Mouse (Mus musculus): ENCODE results near the gene Tmem54.

Gene Tmem54

DNA sequence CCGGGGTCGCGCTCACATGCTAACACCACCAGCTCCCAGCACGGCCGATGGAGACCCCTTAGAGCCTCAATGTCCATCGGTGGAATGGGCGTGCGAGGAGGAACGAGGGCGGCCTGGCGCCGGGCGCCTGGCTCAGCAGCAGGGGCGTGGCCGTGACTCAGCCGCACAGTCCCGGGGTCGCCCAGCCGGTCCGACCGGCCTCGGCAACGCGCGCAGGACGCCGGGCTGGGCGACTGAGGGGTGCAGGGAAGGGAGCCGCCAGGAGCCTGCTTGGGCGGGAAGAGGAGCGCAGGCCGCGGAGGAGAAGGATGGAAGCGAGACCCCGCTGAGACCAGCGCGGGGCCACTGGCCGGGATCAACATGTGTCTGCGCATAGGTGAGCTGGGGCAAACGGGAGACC lies at the start of gene Tmem54:
Gene Tmem54, plus strand, starts transcription at position 193 of the 400 bp plus-strand sequence.
- in situ Hi-C loops (cut with MboI; ENCODE audit: low pct_unique_long_range_greater_than_20kb in 1 of 2, low sequenced_read_pairs in 2 of 2, unreplicated experiment in 1 of 2) = no loop called here

DNA sequence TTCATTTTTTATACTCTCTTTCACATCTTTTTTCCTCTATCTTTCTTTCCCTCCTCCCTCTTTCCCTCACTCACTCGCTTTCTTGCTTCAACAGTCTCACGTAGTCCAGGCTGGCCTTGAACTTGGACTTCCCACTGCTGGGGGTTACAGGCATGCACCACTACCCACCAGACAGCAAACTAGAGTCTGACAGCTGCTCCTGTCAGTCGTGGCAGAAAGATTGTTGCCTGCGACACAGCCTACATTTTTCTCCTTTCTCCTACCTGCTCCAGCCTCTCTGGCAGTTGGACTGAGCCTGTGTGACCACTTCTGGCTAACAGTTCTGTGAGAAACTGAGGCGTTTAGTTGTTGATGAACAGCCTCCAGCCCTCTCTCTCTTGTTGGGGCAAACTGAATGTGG lies 49.8 kb upstream of the Tmem54 start:
- in situ Hi-C loops (cut with MboI; ENCODE audit: low pct_unique_long_range_greater_than_20kb in 1 of 2, low sequenced_read_pairs in 2 of 2, unreplicated experiment in 1 of 2) = no loop called here

DNA sequence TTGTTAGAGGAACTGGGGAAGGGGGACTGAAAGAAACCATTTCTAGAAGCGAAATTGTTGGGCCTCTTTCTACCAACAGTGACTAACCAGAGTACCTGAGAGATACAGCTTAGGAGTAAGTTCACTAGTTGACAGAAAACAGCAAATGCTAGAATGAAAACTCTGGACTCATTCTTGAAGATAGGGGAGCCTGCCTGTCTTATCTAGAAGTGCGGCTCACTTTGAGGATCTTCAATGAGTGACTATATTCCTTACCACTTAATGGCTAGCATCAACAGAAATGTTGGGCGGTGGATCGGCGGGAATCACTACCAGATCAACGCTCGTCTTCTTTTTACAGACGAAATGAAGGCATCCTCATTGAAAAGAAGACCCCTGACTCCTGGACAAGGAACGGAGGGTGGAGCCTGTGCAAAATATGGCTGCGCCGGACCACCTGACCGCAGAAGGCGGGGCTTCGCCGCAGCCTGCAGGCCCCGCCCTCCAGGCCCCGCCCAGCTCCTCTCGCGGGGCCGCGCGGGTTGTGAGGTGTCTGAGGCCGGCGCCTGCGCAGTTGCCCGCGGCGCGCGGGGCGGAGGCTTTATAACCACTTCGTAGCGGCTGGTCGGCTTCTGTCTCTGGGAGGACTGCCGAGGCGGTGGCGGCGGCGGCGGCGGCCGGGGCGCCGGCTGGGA lies 47.7 kb upstream of the Tmem54 start:
- in situ Hi-C loops (cut with MboI; ENCODE audit: low pct_unique_long_range_greater_than_20kb in 1 of 2, low sequenced_read_pairs in 2 of 2, unreplicated experiment in 1 of 2) = no loop called here

DNA sequence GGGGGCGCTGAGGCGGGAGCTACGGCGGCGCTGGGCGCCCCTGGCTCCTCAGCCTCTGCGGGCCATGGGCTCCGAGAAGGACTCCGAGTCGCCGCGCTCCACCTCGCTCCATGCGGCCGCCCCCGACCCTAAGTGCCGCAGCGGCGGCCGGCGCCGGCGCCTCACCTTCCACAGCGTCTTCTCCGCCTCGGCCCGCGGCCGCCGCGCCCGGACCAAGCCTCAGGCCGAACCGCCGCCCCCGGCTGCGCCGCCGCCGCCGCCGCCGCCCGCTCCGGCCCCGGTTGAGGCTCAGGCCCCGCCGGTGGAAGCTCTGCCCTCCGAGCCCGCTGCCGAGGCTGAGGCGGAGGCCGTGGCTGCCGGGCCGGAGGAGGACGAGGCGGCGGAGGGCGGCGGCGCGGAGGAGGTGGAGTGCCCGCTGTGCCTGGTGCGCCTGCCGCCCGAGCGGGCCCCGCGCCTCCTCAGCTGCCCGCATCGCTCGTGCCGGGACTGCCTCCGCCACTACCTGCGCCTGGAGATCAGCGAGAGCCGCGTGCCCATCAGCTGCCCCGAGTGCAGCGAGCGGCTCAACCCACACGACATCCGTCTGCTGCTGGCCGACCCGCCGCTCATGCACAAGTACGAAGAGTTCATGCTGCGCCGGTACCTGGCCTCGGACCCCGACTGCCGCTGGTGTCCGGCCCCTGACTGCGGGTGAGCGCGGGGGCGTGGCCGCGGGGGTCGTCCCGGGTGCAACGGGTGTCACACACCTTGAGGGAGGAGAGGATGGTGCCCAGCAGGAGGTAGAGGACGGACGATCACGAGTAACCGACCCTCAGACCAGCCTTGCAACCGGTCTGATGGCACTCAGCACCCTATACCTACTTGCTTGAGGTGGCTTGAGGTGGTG lies 46.9 kb upstream of the Tmem54 start, which contains the start of gene Rnf19b:
Gene Rnf19b, plus strand, starts transcription at position 65 of the 886 bp plus-strand sequence.
- in situ Hi-C loops (cut with MboI; ENCODE audit: low pct_unique_long_range_greater_than_20kb in 1 of 2, low sequenced_read_pairs in 2 of 2, unreplicated experiment in 1 of 2) = no loop called here

DNA sequence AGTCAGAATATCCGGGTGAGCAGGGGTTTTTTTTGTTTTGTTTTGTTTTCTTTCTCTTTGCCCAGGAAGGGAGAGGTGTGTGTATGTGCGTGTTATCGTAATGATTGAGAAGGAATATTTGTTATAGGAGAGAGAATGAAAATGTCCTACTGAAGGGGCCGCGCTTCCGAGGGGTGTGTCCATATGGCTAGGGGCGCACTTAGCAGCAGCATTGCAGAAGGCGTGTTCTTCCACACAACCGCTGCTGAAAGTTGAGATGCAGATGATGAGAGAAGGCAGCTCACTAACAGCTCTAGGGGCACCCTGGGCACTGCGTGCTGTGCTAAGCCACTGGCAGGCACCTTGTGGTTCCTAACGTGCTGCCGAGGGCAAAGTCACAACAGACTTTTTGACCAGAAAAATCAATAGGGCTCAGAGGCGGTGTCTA lies 46.2 kb upstream of the Tmem54 start:
- in situ Hi-C loops (cut with MboI; ENCODE audit: low pct_unique_long_range_greater_than_20kb in 1 of 2, low sequenced_read_pairs in 2 of 2, unreplicated experiment in 1 of 2) = no loop called here

DNA sequence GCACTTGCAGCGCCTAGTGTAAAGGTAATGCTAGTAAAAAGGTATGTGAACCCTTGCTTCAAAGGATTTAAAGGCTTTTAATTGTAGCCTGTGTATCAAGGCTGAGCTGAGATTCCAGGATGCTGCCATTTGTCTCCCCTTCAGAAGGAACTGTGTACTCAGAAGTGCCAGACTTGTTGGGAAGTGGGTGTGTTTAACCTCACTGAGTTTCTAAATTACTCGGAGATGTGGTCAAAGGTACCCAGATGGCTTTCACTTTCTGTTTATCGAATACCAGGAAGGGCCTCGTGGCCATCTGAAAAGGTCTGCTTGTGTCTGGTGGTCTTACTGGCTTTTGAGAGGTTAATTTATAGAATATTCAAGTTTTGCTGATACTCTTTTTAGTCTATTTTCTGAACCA lies 45.4 kb upstream of the Tmem54 start:
- in situ Hi-C loops (cut with MboI; ENCODE audit: low pct_unique_long_range_greater_than_20kb in 1 of 2, low sequenced_read_pairs in 2 of 2, unreplicated experiment in 1 of 2) = no loop called here

DNA sequence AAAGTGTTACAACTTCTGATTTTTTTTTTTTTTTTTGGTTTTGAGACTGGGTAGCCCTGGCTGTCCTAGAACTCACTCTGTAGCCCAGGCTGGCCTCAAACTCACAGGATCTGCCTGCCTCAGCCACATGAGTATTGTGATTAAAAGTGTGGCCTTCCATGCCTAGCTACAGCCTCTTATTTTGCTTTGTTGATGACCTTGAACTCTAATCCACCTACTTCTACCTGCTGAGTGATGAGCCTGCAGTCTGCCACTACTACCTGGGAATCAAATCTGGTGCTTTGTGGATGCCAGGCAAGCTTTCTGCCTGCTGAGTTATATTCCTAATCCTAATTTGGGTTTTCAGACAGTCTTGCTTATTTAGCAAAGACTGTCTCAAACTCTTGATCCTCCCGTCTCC lies 43.9 kb upstream of the Tmem54 start:
- in situ Hi-C loops (cut with MboI; ENCODE audit: low pct_unique_long_range_greater_than_20kb in 1 of 2, low sequenced_read_pairs in 2 of 2, unreplicated experiment in 1 of 2) = no loop called here

DNA sequence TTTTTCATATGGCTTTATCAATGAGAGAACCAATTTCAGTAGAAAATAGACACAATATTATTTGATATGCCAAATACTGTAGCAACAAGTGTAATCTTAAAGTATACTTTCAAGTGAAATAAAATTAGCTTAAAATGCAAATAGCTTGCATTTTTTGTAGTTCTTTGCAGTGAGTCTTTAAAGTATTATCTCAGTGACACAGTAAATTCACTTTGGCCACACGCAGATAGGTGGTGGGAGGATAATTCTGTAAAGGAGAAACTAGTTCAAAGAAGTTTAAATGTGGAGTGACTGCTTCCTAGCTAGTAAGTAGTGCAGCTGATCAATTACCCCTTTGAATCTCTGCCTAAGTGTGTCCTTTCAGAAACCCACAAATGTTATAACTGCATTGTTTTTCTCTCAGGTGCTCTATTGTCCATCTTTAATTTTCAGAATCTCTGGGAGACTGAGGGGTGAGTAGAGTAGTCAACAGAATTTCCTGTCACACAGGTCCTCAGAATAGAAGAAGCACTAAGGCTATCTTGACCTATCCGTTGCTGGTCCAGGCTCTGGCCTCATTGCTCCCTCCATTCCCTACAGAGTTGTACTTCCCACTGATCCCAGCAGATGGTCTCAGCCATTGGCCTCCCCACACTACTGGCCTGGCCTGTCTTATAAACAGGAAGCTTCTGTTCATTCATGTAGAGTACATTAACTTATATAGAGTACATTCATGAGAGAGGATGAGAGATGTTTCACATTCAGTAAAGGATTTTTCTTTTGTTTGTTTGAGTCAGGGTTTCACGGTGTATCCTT lies 42.9 kb upstream of the Tmem54 start:
- in situ Hi-C loops (cut with MboI; ENCODE audit: low pct_unique_long_range_greater_than_20kb in 1 of 2, low sequenced_read_pairs in 2 of 2, unreplicated experiment in 1 of 2) = no loop called here

DNA sequence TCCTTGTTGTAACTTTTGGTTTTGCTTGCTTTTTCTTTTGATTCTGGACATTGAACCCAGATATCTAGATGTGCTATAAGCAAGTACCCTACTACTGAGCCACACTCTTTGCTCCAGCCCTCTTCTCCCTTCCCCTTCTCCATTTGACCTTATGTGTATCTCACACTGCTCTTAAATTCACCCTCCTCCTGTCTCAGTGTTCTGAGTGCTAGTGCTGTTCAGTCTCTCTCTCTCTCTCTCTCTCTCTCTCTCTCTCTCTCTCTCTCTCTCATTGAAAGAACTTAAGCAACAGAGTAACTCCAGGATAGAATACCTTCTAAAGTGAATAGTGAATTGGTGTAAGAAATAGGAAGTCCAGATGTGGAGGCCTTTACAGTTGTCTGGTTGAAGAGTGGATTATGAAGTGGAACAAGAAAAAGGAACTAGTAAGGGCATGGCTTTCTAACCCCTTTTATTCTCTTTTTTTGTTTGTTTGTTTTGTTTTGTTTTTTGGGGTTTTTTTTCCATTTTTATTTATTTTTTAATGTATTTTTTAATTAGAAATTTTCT lies 39.6 kb upstream of the Tmem54 start:
- in situ Hi-C loops (cut with MboI; ENCODE audit: low pct_unique_long_range_greater_than_20kb in 1 of 2, low sequenced_read_pairs in 2 of 2, unreplicated experiment in 1 of 2) = no loop called here

DNA sequence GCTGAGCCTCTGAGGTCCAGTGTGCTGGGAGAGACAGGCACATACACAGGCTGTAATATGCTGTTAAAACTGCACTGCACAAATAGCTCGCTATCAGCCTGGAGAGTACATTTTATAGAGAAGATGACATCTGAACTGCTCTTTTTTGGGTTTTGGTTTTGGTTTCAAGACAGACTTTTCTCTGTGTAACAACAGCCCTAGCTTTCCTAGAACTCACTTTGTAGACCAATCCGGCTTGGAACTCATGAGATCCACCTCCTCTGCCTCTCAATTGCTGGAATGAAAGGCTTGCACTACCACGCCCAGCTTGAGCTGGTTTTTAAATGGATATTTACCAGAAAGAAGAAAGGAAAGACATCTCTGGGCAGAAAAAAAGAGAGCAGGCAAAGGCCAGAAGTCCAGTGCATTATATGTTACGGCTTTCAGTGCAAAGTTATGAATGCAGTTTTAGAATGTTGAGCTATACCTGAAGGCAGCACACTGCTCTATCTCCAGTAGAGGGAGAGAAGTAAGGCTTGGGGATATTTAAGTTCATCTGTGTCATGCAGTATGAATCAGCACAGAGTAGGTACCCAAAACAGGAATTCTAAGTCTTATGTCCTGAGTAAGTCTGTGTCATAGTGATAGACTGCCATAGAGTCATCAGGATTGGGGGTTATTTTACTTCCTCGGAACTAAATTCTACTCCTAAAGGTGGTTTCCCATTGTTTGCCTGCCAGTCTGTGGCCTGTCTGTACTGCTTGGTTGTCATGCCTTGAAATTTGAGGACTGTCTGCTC lies 37.5 kb upstream of the Tmem54 start:
- in situ Hi-C loops (cut with MboI; ENCODE audit: low pct_unique_long_range_greater_than_20kb in 1 of 2, low sequenced_read_pairs in 2 of 2, unreplicated experiment in 1 of 2) = no loop called here

DNA sequence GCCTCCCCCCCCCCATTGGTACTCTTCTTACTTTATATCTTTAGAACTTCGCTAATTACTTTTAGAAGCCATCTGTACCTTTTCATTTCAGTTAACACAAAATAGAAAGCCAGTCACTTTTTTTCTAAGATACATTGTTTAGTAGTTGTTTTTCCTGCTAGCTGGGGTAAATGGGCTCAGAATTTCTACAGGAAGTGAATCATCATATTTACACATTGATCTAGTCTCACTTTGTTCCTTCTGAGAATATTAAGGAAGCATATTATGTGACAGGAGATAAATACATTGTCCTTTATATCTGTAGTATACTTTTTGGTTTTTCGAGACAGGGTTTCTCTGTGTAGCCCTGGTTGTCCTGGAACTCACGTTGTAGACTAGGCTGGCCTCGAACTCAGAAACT lies 36.5 kb upstream of the Tmem54 start:
- in situ Hi-C loops (cut with MboI; ENCODE audit: low pct_unique_long_range_greater_than_20kb in 1 of 2, low sequenced_read_pairs in 2 of 2, unreplicated experiment in 1 of 2) = no loop called here

DNA sequence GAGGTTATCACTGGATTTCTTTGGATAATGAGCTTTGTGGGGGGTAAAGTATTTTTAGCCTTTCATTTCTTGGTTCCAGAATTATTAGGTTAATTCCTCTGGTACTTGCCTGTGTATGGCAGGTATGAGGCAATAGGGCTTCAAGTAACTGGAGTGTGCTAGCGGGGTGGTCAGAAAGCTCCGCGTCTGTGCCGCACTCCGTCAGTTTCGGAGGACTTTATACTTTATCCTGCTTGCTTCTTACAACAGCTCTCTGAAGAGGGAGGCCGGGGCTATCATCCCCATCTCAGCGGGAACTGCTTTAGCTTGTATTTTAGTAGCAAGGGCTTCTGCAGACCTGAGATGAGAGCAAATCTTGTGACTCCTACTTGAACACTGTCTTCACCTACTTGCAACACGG lies 26.2 kb upstream of the Tmem54 start:
- in situ Hi-C loops (cut with MboI; ENCODE audit: low pct_unique_long_range_greater_than_20kb in 1 of 2, low sequenced_read_pairs in 2 of 2, unreplicated experiment in 1 of 2) = no loop called here

DNA sequence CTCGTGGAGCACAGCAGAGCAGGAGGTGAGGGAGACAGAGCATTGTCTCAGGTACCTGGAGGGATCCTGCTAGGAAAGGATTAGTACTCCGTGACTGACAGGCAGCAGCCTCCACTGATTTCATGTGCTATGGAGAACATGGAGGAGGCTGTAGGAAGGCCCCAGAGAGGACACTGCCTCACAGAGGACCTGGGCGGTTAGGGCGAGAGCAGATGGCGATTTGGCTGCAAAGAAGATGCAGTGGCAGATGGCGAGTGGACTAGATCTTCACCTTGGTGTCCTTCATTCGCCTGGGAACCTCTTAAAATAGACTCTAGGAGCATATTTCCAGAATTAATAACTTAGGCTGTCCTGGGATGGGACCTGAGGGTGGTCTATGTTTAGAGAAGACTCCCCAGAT lies 24.3 kb upstream of the Tmem54 start:
- in situ Hi-C loops (cut with MboI; ENCODE audit: low pct_unique_long_range_greater_than_20kb in 1 of 2, low sequenced_read_pairs in 2 of 2, unreplicated experiment in 1 of 2) = no loop called here

DNA sequence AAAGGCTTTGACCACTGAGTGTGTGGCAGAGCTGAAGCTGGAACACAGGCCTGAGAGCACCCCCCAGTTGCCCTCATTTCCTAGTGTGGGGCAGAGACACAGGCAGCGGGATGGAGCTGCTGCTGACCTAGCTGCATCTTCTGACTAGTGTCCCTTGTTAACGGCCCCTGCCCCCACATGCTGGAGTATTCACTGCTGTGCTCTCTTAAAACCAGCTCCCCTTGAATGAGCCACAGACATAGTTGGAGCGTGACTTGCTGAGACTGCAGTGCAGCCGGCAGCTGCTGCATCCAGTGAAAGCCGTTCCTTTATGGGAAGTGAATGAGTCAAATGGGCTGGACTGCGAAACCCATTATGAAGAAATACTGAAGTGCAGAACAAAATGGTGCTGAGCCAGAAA lies 23.8 kb upstream of the Tmem54 start:
- in situ Hi-C loops (cut with MboI; ENCODE audit: low pct_unique_long_range_greater_than_20kb in 1 of 2, low sequenced_read_pairs in 2 of 2, unreplicated experiment in 1 of 2) = no loop called here

DNA sequence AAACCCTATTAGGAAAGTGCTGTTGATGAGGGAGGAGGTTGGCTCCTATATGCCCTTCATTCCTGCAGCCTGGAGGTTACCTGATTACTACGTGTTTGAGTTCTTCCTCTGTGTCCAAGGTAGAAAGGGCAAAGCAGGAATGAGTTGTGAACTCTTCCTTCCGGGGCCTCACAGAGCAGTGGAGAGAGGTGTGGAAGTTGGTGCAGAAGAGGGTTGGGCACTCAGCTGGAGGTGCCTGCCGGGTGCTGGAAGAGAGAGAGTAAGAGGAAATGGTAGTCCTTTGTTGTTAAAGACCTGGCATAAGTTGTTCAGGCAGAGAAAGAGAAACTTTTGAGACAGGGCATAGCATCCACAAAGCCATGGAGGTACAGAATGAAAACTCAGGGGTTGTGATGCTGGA lies 23.4 kb upstream of the Tmem54 start:
- in situ Hi-C loops (cut with MboI; ENCODE audit: low pct_unique_long_range_greater_than_20kb in 1 of 2, low sequenced_read_pairs in 2 of 2, unreplicated experiment in 1 of 2) = no loop called here

DNA sequence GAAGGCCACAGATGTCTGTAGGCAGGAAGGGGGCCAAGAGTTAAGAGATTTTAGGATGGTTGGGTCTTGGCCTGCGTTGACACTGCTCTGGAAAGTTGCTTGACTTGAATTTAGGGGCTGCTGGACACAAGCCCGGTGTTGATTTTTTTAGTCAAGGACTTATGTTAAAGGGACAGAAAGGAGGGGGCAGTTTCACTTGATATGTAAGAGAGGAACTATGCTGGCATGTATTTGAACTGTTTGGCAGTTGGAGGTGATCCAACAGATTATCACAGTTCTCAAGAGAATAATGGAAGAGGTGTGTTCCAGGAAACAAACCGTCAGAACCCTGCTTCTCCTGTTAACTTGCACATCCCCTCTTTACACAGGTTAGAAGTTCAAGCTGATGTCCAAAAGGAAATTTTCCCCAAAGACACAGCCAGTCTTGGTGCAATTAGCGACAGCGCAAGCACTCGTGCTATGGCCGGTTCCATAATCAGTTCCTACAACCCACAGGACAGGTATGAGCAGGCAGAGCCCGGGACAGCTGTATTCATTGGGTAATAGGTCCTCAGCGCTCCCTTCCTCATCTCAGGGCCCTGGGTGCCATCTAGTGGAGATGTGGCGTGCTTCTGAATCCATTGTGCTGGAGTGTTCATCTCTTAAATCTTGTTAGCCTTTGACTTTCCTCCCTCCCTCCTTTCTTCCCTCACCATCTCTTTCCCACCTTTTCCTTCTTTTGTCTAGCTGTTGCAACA lies 22.8 kb upstream of the Tmem54 start:
- in situ Hi-C loops (cut with MboI; ENCODE audit: low pct_unique_long_range_greater_than_20kb in 1 of 2, low sequenced_read_pairs in 2 of 2, unreplicated experiment in 1 of 2) = no loop called here

DNA sequence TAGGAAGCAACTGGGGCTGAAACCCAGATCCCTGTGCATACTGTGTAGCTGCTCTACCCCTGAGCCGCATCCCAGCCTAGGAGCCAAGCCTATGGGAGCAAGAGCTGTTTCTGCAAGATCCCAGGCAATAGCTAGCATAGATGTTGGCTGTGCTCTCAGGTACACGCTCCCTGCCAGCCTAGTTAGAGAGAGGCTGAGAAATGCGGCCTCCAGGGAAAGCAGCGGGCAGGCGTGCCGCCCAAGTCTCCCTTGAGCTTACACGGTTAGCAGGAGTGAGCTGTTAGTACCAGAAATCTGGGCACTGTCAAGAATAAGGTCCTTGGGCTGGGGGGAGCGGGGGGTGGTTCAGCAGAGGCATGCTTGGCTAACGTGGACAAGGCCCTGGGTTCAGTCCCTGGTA lies 20.5 kb upstream of the Tmem54 start:
- in situ Hi-C loops (cut with MboI; ENCODE audit: low pct_unique_long_range_greater_than_20kb in 1 of 2, low sequenced_read_pairs in 2 of 2, unreplicated experiment in 1 of 2) = loop anchor here (5.0 kb wide), 2 partner anchors 128 to 133 kb away; no protein-coding TSS in a partner anchor

Measured in mouse embryonic stem cell (cell line).